Mouse (Mus musculus): Measurements from ENCODE around the gene Opcml. TPM values are rescaled to one million over a fixed set of nuclear protein-coding genes. Genes with fewer than 3 reads are reported as not detected.

Opcml gene
- polyA plus RNA-seq, 1 experiment, result 0.04 TPM

GRCm38 (mm10) chr9:28197631-28198030, 407.1 kb downstream of the Opcml start:
- 36% methylated on average over 3 of the region's 3 CpGs for WGBS
- Histone ChIP-seq H3K4me3 (ENCODE audit: low read depth, low read length) (no peak overlapping the region), H3K4me1 (ENCODE audit: control insufficient read depth, insufficient read depth, insufficient read length, low read length) (no peaks in the 10 kb centered on the region), H3K27ac (ENCODE audit: insufficient read depth, low read depth, low read length) (no peak overlapping the region), H3K27me3 (ENCODE audit: control insufficient read depth, insufficient read depth, low read length) (no peaks in the 10 kb centered on the region), H3K36me3 (ENCODE audit: control insufficient read depth, insufficient read depth, low read length) (no peaks in the 10 kb centered on the region)
- no peak for TF ChIP-seq CTCF (IDR thresholded peaks at IDR 0.05; ENCODE audit: extremely low read depth, insufficient read length, insufficient replicate concordance, low read depth, low read length)

DNA sequence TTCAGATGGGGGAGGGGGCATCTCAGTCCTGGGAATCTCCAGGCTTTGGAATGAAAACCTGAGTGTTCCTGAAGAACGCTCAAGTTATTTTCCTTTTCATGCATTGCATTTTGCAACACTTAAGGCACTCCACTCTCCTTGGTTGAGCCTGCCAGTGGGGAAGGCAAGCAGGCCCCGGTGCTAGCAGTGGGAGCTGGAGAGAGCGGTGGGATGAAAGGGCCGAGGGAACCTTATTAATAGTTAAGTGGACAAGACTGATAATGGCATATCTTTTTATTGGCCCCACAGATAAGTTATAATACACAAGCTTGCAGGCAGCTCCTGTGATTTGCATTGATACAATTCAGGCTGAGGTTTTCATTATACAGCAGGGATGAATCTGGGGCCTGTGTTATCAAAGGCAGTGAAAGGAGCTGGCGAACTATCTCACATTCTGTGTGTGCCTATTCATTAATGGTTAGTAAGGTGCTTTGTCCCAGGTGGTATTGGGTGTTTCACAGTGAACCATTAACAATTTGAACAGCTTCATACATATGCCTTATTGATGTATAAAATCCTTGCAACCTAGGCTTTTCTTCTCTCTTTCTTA, 407.6 kb downstream of the Opcml start:
- no peaks in the 10 kb centered on the region for H3K36me3 ChIP-seq (ENCODE audit: control insufficient read depth, insufficient read depth, low read length)
- H3K27me3 ChIP-seq (ENCODE audit: control insufficient read depth, insufficient read depth, low read length), result no peaks in the 10 kb centered on the region
- no peak overlapping the region for H3K27ac ChIP-seq (ENCODE audit: insufficient read depth, low read depth, low read length)
- H3K4me3 ChIP-seq (ENCODE audit: low read depth, low read length), result no peak overlapping the region
- TF ChIP-seq POLR2A (IDR thresholded peaks at IDR 0.05; ENCODE audit: low read depth, low read length), result no peak
- TF ChIP-seq CTCF (IDR thresholded peaks at IDR 0.05; ENCODE audit: extremely low read depth, insufficient read length, insufficient replicate concordance, low read depth, low read length), result no peak
- H3K4me1 ChIP-seq (ENCODE audit: control insufficient read depth, insufficient read depth, insufficient read length, low read length), result no peaks in the 10 kb centered on the region
- WGBS, result 39% methylated on average over 5 of the region's 5 CpGs

GRCm38 (mm10) chr9:28207441-28207840, 416.9 kb downstream of the Opcml start:
- no peak for TF ChIP-seq POLR2A (IDR thresholded peaks at IDR 0.05; ENCODE audit: low read depth, low read length)
- H3K27me3 ChIP-seq (ENCODE audit: control insufficient read depth, insufficient read depth, low read length), result no peaks in the 10 kb centered on the region
- 80% methylated on average over 3 of the region's 3 CpGs for WGBS

DNA sequence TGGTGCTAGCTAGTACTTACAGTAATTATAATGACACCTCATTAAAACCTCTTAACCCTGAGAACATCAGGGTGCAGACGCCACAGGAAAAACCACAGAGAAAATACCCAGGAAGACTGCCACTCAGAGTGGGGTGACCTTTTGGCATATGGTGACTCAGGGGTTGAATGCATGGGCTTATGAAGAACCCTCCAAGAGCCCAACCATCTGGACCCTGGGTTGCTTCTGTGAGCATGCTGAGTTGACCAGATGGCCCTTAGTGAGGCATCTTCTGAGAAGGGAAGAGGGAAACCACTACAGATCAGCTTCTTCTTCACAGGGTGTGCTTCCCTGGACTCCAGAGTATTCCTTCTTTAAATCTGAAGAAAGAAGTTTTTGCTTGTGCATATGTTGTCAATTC, 418.1 kb downstream of the Opcml start:
- Histone ChIP-seq H3K36me3 (ENCODE audit: control insufficient read depth, insufficient read depth, low read length) (no peaks in the 10 kb centered on the region), H3K27me3 (ENCODE audit: control insufficient read depth, insufficient read depth, low read length) (no peaks in the 10 kb centered on the region), H3K27ac (ENCODE audit: insufficient read depth, low read depth, low read length) (no peak overlapping the region), H3K4me3 (ENCODE audit: low read depth, low read length) (no peak overlapping the region), H3K4me1 (ENCODE audit: control insufficient read depth, insufficient read depth, insufficient read length, low read length) (no peaks in the 10 kb centered on the region)
- WGBS, result 84% methylated on average over 1 of the region's 1 CpGs
- no peak for TF ChIP-seq CTCF (IDR thresholded peaks at IDR 0.05; ENCODE audit: extremely low read depth, insufficient read length, insufficient replicate concordance, low read depth, low read length)
- TF ChIP-seq POLR2A (IDR thresholded peaks at IDR 0.05; ENCODE audit: low read depth, low read length), result no peak

More at GRCm38 (mm10) chr9:28207441-28207840, 416.9 kb downstream of the Opcml start:
- no peak overlapping the region for H3K27ac ChIP-seq (ENCODE audit: insufficient read depth, low read depth, low read length)
- no peaks in the 10 kb centered on the region for H3K4me1 ChIP-seq (ENCODE audit: control insufficient read depth, insufficient read depth, insufficient read length, low read length)
- H3K4me3 ChIP-seq (ENCODE audit: low read depth, low read length), result no peak overlapping the region
- H3K36me3 ChIP-seq (ENCODE audit: control insufficient read depth, insufficient read depth, low read length), result no peaks in the 10 kb centered on the region

DNA sequence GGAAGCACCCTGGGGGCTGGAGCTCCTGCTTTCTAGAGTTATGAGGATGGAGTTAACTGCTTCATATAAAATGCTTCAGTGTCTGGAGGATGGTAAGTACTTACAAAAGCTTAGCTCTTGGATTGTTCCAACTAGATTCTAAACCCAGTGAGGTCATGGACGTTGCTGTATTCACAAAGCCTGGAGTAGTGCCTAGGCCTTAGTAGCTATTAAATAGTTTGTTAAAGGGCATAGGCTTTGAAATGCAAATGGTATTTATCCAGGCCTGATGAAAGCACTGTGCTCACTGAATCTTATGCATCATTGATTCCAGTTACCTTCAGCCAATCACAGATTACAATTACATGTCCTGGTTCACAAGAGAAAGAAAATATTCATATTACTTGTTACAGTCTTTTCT, 421.3 kb downstream of the Opcml start:
- WGBS, result 67% methylated on average over 1 of the region's 1 CpGs
- no peak overlapping the region for H3K27ac ChIP-seq (ENCODE audit: insufficient read depth, low read depth, low read length)
- H3K36me3 ChIP-seq (ENCODE audit: control insufficient read depth, insufficient read depth, low read length), result no peaks in the 10 kb centered on the region
- no peak overlapping the region for H3K4me3 ChIP-seq (ENCODE audit: low read depth, low read length)
- no peak for TF ChIP-seq CTCF (IDR thresholded peaks at IDR 0.05; ENCODE audit: extremely low read depth, insufficient read length, insufficient replicate concordance, low read depth, low read length)
- TF ChIP-seq POLR2A (IDR thresholded peaks at IDR 0.05; ENCODE audit: low read depth, low read length), result no peak
- H3K4me1 ChIP-seq (ENCODE audit: control insufficient read depth, insufficient read depth, insufficient read length, low read length), result no peaks in the 10 kb centered on the region
- H3K27me3 ChIP-seq (ENCODE audit: control insufficient read depth, insufficient read depth, low read length), result no peaks in the 10 kb centered on the region

GRCm38 (mm10) chr9:28213893-28214292, 423.3 kb downstream of the Opcml start:
- no peaks in the 10 kb centered on the region for H3K27me3 ChIP-seq (ENCODE audit: control insufficient read depth, insufficient read depth, low read length)
- no peak overlapping the region for H3K4me3 ChIP-seq (ENCODE audit: low read depth, low read length)
- H3K4me1 ChIP-seq (ENCODE audit: control insufficient read depth, insufficient read depth, insufficient read length, low read length), result no peaks in the 10 kb centered on the region
- no peak for TF ChIP-seq CTCF (IDR thresholded peaks at IDR 0.05; ENCODE audit: extremely low read depth, insufficient read length, insufficient replicate concordance, low read depth, low read length)
- no peak overlapping the region for H3K27ac ChIP-seq (ENCODE audit: insufficient read depth, low read depth, low read length)
- WGBS, result 64% methylated on average over 4 of the region's 4 CpGs
- no peaks in the 10 kb centered on the region for H3K36me3 ChIP-seq (ENCODE audit: control insufficient read depth, insufficient read depth, low read length)

DNA sequence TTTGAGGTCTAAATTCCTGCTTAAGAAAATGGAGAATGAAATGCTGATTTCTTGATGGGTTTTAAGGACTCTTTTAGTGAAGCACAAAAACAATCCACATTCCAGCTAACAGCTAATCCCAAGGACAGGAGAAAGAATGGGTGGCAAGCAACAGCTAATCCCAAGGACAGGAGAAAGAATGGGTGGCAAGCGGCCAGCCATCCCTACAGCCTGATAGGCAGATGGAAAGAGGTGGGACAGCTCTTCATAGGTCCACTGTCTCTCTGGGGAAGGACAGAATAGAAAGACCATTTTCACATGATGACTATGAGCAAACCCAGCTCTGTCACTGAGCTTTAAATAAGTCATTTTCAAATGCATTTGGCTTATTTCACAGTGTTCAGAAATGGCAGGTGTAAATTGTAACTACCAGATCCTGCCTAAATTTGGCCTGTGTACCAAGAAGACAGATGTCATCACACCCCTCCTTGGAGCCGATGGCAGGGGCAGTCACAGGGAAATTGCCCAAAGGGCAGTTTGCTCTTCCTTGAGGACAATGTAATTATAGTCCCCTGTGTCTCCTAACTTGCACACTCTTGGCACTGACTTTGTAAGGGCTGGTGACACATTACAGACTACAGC, 427.6 kb downstream of the Opcml start:
- Histone ChIP-seq H3K4me1 (ENCODE audit: control insufficient read depth, insufficient read depth, insufficient read length, low read length) (no peaks in the 10 kb centered on the region), H3K4me3 (ENCODE audit: low read depth, low read length) (no peak overlapping the region), H3K27ac (ENCODE audit: insufficient read depth, low read depth, low read length) (no peak overlapping the region), H3K27me3 (ENCODE audit: control insufficient read depth, insufficient read depth, low read length) (no peaks in the 10 kb centered on the region), H3K36me3 (ENCODE audit: control insufficient read depth, insufficient read depth, low read length) (no peaks in the 10 kb centered on the region)
- no peak for TF ChIP-seq POLR2A (IDR thresholded peaks at IDR 0.05; ENCODE audit: low read depth, low read length)
- TF ChIP-seq CTCF (IDR thresholded peaks at IDR 0.05; ENCODE audit: extremely low read depth, insufficient read length, insufficient replicate concordance, low read depth, low read length), result no peak
- 79% methylated on average over 2 of the region's 2 CpGs for WGBS

Measured in small intestine, adult 2 months (tissue).